Mouse (Mus musculus) kidney, embryonic 14.5 days (tissue): ENCODE measurements at regions not wholly inside any gene's neighbourhood (a gene's known extent, or its start where the extent isn't known, plus 50 kb on each side); places are given as distances from the start of the nearest gene placed in this dataset. TPM values are rescaled to one million over a fixed set of nuclear protein-coding genes. Genes with fewer than 3 reads are reported as not detected.

ENCODE experiments used
- microRNA-seq: library from miRNA; unstranded; fragments of <30 nt; microRNA quantifications from one replicate; pipeline ENCODE4, GENCODE M21; 2016

Small RNA genes lying in the stretch of these regions (microRNA-seq; reads per million reads assigned to microRNA genes)
- not detected for gene Mir8117
